Mouse (Mus musculus) heart, adult 2 months (tissue): ENCODE data around the gene Cacna1c.

Experiments used
- EP300 ChIP-seq: fragments of 200-500 bp; IDR thresholded peaks from 2 replicates; pipeline ENCODE4 v1.6.1; 2011; ENCODE audit warnings: low read depth, low read length, control low read depth; ENCODE audit not compliant: insufficient read depth
- POLR2A ChIP-seq: fragments of 200-500 bp; IDR thresholded peaks from 2 replicates; pipeline ENCODE4 v1.6.1; 2011; ENCODE audit warnings: mild to moderate bottlenecking, low read depth, low read length, control low read depth; ENCODE audit not compliant: insufficient read depth

GRCm38 (mm10) chr6:119183781-119184180 lies 12.4 kb downstream of the Cacna1c start:
- no peak for TF ChIP-seq POLR2A
- TF ChIP-seq EP300, result no peak
